Mouse (Mus musculus) lung, adult 2 months (tissue): ENCODE data around the gene Dok4.

Experiments
- CTCF ChIP-seq: fragments of 200-500 bp; IDR thresholded peaks from 2 replicates; pipeline ENCODE4 v1.5.1; 2011; ENCODE audit warnings: mild to moderate bottlenecking, low read length, control low read depth; ENCODE audit not compliant: insufficient read depth
- POLR2A ChIP-seq: fragments of 200-500 bp; IDR thresholded peaks from 2 replicates; pipeline ENCODE4 v1.6.1; 2011; ENCODE audit warnings: low read depth, mild to moderate bottlenecking, control low read depth, low read length, borderline replicate concordance; ENCODE audit errors: extremely low read depth

- TF ChIP-seq CTCF = no peak
- no peak for TF ChIP-seq POLR2A
Observed at GRCm38 (mm10) chr8:94862487-94863220, 13.5 kb downstream of the Dok4 start.
